ENCODE assay signal across 8 mouse cellular contexts in the genomic region with DNA sequence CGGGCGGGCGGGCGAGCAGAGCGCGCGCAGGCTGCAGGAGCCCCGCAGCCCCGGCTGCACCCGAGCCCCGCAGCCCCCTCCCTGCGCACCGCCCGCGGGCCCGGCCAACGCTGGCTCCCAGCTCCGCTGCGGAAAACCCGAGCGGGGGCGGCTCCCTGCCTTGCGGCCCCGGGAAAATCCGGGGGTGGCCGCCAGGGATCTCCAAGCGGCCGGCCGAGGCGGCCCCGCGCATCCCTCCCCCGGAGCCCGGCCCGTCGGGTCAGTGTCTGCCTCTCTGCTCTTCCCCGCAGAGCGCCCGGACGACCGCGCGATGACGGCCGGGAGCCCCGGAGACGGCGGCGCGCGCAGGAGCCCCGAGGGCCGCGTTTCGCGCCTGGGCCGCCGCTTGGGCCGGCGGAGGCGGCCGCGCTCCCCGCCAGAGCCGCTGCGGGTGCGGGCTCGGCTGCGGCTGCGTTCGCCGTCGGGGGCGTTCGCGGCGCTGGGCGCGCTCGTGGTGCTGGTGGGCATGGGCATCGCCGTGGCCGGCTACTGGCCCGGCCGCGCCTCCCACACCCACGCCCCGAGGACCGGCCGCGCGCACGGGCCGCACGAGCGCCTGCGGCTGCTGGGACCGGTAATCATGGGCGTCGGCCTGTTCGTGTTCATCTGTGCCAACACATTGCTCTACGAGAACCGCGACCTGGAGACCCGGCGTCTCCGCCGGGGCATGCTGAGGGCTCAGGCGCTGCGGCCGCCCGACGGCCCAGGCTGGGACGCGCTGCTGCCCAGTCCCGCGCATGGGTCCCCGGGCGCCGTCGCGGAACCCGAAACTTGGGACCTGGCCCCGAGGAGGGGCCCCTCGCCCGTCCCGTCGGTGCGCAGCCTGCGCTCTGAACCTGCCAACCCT. TPM values are rescaled to one million over a fixed set of nuclear protein-coding genes. Genes with fewer than 3 reads are reported as not detected.
DNase-seq lines count a peak whose midpoint lies in the region; ATAC-seq and TF ChIP-seq lines count a peak whose summit lies in the region.

A gene (plus strand): TSS at position 311 of the 886 bp plus-strand sequence.

- H3K9me3 ChIP-seq in lung, embryonic 16.5 days (ENCODE audit: control insufficient read depth, low read length) = no peaks in the 10 kb centered on the region
- H3K9me3 ChIP-seq in heart, postnatal 0 days (replicated peaks; ENCODE audit: control insufficient read depth, low read length) = no peaks in the 10 kb centered on the region
- no peaks in the 10 kb centered on the region for H3K9me3 ChIP-seq in limb, embryonic 14.5 days (ENCODE audit: control insufficient read depth, low read length)

- H3K4me2 ChIP-seq in lung, embryonic 16.5 days (ENCODE audit: low read depth, low read length) = peak within 1 kb of the TSS; percentile 89
- H3K4me2 ChIP-seq in heart, postnatal 0 days (ENCODE audit: low read depth, low read length) = peak within 1 kb of the TSS; percentile 89
- peak within 1 kb of the TSS; percentile 71 for H3K4me2 ChIP-seq in limb, embryonic 14.5 days (replicated peaks; ENCODE audit: low read depth, low read length, severe bottlenecking)

- DNase-seq in lung, adult 18-20 months = no peak
- DNase-seq in heart, postnatal 0 days (ENCODE audit: low spot score) = no peak
- DNase-seq in limb, embryonic 14.5 days (ENCODE audit: low spot score) = no peak
- no peak for DNase-seq in cerebellum, postnatal 25 days
- no peak for DNase-seq in cerebellum, adult 9-10 months

- H3K9ac ChIP-seq in lung, embryonic 16.5 days (ENCODE audit: low read length) = peak within 1 kb of the TSS; percentile 69
- peak within 1 kb of the TSS; percentile 67 for H3K9ac ChIP-seq in heart, postnatal 0 days (replicated peaks; ENCODE audit: low read depth, low read length)
- H3K9ac ChIP-seq in limb, embryonic 14.5 days (ENCODE audit: low read depth, low read length, severe bottlenecking) = peak within 1 kb of the TSS; percentile 73

- peaks cover 50% of the 10 kb centered on the region for H3K27me3 ChIP-seq in lung, embryonic 16.5 days (ENCODE audit: control insufficient read depth, insufficient read depth, low read depth, low read length)
- peaks cover 10% of the 10 kb centered on the region; the same call in 1 of the 2 replicates for H3K27me3 ChIP-seq in heart, postnatal 0 days (ENCODE audit: control insufficient read depth, insufficient read depth, low read length)
- H3K27me3 ChIP-seq in limb, embryonic 14.5 days (ENCODE audit: control insufficient read depth, insufficient read depth, low read length) = peaks cover 13% of the 10 kb centered on the region

- H3K4me3 ChIP-seq in lung, embryonic 16.5 days (ENCODE audit: low read length) = peak within 1 kb of the TSS; percentile 63
- H3K4me3 ChIP-seq in brown adipose tissue, adult 24 weeks (ENCODE audit: insufficient read depth, low read depth, low read length) = peak within 1 kb of the TSS; percentile 68
- H3K4me3 ChIP-seq in heart, postnatal 0 days (ENCODE audit: low read depth, low read length) = peak within 1 kb of the TSS; percentile 64
- H3K4me3 ChIP-seq in limb, embryonic 14.5 days (replicated peaks; ENCODE audit: low read length) = peak within 1 kb of the TSS; percentile 74
- peak within 1 kb of the TSS; percentile 39 for H3K4me3 ChIP-seq in olfactory bulb, adult 2 months (ENCODE audit: insufficient read depth, low read depth, low read length)

- 1% methylated on average over 63 of the region's 130 CpGs for WGBS in lung, embryonic 16.5 days
- 2% methylated on average over 88 of the region's 130 CpGs for WGBS in heart, postnatal 0 days
- WGBS in limb, embryonic 14.5 days = under 1% methylated on average over 58 of the region's 130 CpGs
- 4% methylated on average over 130 of the region's 130 CpGs for WGBS in olfactory bulb, adult 2 months

- no peak for TF ChIP-seq CTCF in heart, postnatal 0 days (IDR thresholded peaks at IDR 0.05; ENCODE audit: low read depth)
- TF ChIP-seq CTCF in olfactory bulb, adult 2 months (IDR thresholded peaks at IDR 0.05; ENCODE audit: insufficient read depth, low read depth, low read length) = no peak

- H3K27ac ChIP-seq in lung, embryonic 16.5 days (ENCODE audit: low read length) = peak within 1 kb of the TSS; percentile 55
- peak within 1 kb of the TSS; percentile 23 for H3K27ac ChIP-seq in brown adipose tissue, adult 24 weeks (replicated peaks; ENCODE audit: low read depth, low read length)
- H3K27ac ChIP-seq in heart, postnatal 0 days (ENCODE audit: low read depth) = peak within 1 kb of the TSS; percentile 76
- peak within 1 kb of the TSS; percentile 86 for H3K27ac ChIP-seq in limb, embryonic 14.5 days (replicated peaks; ENCODE audit: low read depth, low read length)
- no peak within 1 kb of the TSS for H3K27ac ChIP-seq in olfactory bulb, adult 2 months (ENCODE audit: insufficient read depth, low read depth, low read length)

- ATAC-seq in lung, embryonic 16.5 days (ENCODE audit: low read depth) = peak; percentile 8
- ATAC-seq in heart, postnatal 0 days (ENCODE audit: insufficient read depth, low read depth) = no peak
- no peak; the same call in 1 of the 2 replicates for ATAC-seq in limb, embryonic 14.5 days (ENCODE audit: low FRiP score, low read depth)

- H3K36me3 ChIP-seq in lung, embryonic 16.5 days (ENCODE audit: control insufficient read depth, insufficient read depth, low read length) = no peaks in the 10 kb centered on the region
- H3K36me3 ChIP-seq in heart, postnatal 0 days (replicated peaks; ENCODE audit: control insufficient read depth, insufficient read depth, low read length) = peaks cover 17% of the 10 kb centered on the region; the same call in 1 of the 2 replicates
- H3K36me3 ChIP-seq in limb, embryonic 14.5 days (ENCODE audit: control insufficient read depth, insufficient read depth, low read length) = peaks cover 43% of the 10 kb centered on the region

- peaks cover 34% of the 10 kb centered on the region for H3K4me1 ChIP-seq in lung, embryonic 16.5 days (replicated peaks; ENCODE audit: control insufficient read depth, insufficient read depth, low read length)
- peaks cover 4% of the 10 kb centered on the region; the same call in 1 of the 2 replicates for H3K4me1 ChIP-seq in brown adipose tissue, adult 24 weeks (ENCODE audit: control insufficient read depth, insufficient read depth, insufficient read length, low read length)
- H3K4me1 ChIP-seq in heart, postnatal 0 days (ENCODE audit: control insufficient read depth, insufficient read depth) = peaks cover 18% of the 10 kb centered on the region
- H3K4me1 ChIP-seq in limb, embryonic 14.5 days (ENCODE audit: control insufficient read depth, insufficient read depth, low read length) = peaks cover 58% of the 10 kb centered on the region
- peaks cover 25% of the 10 kb centered on the region for H3K4me1 ChIP-seq in olfactory bulb, adult 2 months (ENCODE audit: control insufficient read depth, insufficient read depth, low read length)

- no peak for TF ChIP-seq POLR2A in limb, embryonic 14.5 days (IDR thresholded peaks at IDR 0.05; ENCODE audit: borderline replicate concordance, extremely low read depth, insufficient read depth, insufficient read length)
- TF ChIP-seq POLR2A in olfactory bulb, adult 2 months (IDR thresholded peaks at IDR 0.05; ENCODE audit: insufficient read depth, low read depth, low read length) = no peak

- no peak for TF ChIP-seq EP300 in heart, postnatal 0 days (IDR thresholded peaks at IDR 0.05; ENCODE audit: low read depth)

RNA-seq across cellular contexts. Expression of the gene that starts here (rescaled TPM):
- polyA plus RNA-seq in lung, embryonic 16.5 days (2015; fragmentation: Nextera tagmentation; extraction: Ambion mirVana) = 0.25 and 0.43 TPM in 2 replicates
- 1.7 TPM in 1 of 2 replicates, not detected in the other for polyA plus RNA-seq in brown adipose tissue, adult 24 weeks (2012; ENCODE audit: insufficient read depth, insufficient read length, missing spikeins)
- 16.0 and 23.5 TPM in 2 replicates for total RNA-seq in heart, postnatal 0 days (2014; rRNA removed; ENCODE audit: low replicate concordance)
- 0.60 and 0.97 TPM in 2 replicates for polyA plus RNA-seq in heart, postnatal 0 days (2015; fragmentation: Nextera tagmentation; extraction: Ambion mirVana)
- polyA plus RNA-seq in limb, embryonic 14.5 days (2012; rRNA removed) = 25.3 and 35.4 TPM in 2 replicates
- 9.5 and 12.8 TPM in 2 replicates for polyA plus RNA-seq in limb, embryonic 14.5 days (2014; fragmentation: Nextera tagmentation; extraction: Ambion mirVana)
- not detected in 2 replicates for polyA plus RNA-seq in olfactory bulb, adult 2 months (2012; ENCODE audit: insufficient read depth, insufficient read length, low replicate concordance, missing spikeins)

Comparison
In these comparisons a context has a peak if more than half of its experiments do, and no peak if none do; other contexts are left out.
1. Peak in ATAC-seq, H3K4me3 ChIP-seq, H3K27ac ChIP-seq, H3K9ac ChIP-seq and H3K4me2 ChIP-seq in lung, embryonic 16.5 days; RNA of the gene not detected or under 1 TPM.